Mouse (Mus musculus): ENCODE data around the gene Clpx. TPM values are rescaled to one million over a fixed set of nuclear protein-coding genes. Genes with fewer than 3 reads are reported as not detected.
A peak's percentile ranks its signal among the peaks of the same experiment; 100 is the strongest.
"Not testable (repeated sequence)": the region's sequence is repeated elsewhere in the genome, so short reads cannot be mapped to it uniquely, and the experiment has no call there.

Gene Clpx
- total RNA-seq, 2 experiments from 2014 or later = 61.6 to 63.1 TPM

DNA sequence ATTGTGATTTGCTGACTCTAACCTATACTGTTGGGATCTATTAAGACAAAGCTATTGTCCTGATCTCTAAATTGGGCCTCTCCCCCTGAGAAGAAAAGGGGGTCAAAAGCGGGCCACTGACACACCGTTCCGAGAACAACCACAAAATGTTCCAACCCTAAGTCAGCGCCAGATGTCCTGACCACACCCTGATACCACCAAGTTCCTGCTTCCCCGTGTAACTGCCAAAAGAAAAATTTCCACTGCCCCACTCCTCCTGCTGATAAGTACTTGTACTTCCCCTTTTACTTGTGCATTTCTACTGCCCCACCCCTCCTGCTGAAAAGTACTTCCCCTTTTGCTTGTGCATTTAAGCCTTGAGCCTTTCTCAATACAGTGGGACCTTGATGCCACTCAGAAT lies 5.8 kb upstream of the Clpx start:
- not testable (repeated sequence) for DNase-seq (ENCODE audit: low spot score)

- DNase-seq (ENCODE audit: low spot score) = no peak
Measured at GRCm38 (mm10) chr9:65289988-65290387, 4.1 kb upstream of the Clpx start.

- DNase-seq (ENCODE audit: low spot score) = no peak
Measured at GRCm38 (mm10) chr9:65292421-65292820, 1.6 kb upstream of the Clpx start.

DNA sequence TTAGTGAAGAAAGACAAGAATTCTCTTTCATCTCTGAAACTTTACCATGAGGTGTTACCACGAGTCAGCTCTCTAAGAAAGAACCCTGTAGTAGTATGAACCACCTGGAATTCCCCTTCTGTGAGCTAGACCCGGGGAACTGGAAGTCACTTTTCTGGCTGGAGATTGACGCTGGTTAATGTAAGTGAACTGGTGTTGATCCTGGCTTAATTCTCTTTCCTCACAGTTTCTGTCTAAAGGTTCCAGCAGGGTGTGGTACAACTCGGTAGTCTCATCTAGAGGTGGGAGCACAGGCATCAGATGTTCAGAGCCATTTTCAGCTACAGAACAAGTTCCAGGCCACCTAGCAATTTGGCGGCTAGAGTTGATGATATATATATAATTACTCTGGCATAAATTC lies 941 bp upstream of the Clpx start:
- no peak for DNase-seq (ENCODE audit: low spot score)

DNA sequence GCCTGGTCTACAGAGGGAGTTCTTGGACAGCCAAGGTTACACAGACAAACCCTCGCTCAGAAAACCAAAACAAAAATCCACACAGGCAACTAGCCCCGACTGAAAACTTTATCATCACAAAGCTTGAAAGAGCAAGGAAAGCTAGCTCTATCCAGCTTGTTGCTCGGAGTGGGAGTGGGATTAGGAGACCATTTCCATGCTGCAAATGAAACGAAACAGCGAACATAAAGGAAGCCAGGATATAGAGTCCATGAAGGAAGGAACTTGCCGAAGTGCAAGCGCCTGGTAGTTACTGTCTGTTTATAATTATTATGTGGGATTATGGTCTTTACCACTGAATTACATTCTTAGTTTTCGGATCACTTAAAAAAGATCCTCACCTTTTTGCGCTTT lies 484 bp upstream of the Clpx start:
- no peak for DNase-seq (ENCODE audit: low spot score)

DNA sequence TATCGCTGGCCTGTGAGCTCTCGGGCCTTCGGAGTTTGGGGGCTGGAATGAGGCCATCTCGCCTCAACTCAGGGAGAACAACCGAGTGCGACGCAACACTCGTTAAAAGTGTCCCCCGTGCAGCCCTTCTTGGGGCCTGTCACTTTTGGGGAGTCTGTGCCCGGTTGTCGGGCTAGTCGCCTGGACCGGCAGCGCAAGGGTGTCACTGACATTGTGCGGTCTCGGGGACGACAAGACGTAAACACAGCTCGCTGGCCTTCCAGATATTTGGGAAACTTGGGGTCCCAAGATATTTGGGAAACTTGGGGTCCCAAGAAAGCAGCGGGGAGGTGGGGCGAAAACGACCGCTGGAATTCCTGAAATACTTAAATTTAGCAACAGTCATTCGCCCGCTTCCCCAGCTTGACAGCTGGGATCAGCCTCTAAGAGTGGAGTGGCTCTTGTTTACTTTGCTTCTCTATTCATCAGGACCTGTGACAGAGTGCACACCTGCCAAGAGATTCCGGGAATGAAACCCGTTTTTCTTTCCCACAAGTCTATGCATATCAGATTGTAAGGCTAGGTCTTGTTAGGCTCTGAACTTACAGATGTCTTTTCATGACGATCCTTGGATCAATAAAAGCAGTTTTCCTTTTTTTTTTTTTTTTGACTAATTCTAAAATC lies 787 bp downstream of the Clpx start:
- DNase-seq (ENCODE audit: low spot score) = no peak

DNA sequence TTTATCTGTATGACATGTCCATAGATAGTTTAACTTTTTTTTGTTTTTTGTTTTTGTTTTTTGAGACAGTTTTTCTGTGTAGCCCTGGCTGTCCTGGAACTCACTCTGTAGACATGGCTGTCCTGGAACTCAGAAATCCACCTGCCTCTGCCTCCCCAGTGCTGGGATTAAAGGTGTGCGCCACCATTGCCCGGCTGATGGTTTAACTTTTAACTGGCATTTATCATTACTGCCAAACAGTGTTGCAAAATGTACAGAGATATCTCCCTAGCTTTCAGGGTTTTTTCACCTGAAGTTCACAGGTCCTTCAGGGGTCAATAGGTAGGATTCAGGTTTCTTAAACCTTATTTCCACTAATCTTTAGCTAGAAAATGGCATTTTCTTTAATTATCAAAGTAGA lies 3.0 kb downstream of the Clpx start:
- DNase-seq (ENCODE audit: low spot score) = no peak

DNA sequence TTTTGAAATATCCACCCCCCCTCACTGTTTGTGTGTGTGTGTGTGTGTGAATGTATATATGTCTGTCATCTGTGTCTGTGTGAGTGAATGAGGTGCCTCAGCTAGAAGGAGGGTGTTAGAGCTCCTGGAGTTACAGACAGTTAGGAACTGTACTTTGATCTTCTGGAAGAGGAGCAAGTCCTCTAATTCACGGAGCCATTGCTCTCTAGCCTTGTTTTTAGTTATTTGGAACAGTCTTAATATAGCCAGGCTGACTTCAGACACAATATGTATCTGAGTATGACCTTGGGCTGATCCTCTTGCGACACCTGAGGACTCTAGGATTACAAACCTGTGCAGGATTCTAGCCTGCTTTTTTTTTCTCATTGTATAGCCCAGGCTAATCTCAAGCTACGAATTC lies 4.7 kb downstream of the Clpx start:
- no peak for DNase-seq (ENCODE audit: low spot score)

GRCm38 (mm10) chr9:65299650-65300049 lies 5.6 kb downstream of the Clpx start:
- no peak for DNase-seq (ENCODE audit: low spot score)

GRCm38 (mm10) chr9:65302327-65302983 lies 8.4 kb downstream of the Clpx start:
- DNase-seq (ENCODE audit: low spot score) = no peak

GRCm38 (mm10) chr9:65303586-65303985 lies 9.5 kb downstream of the Clpx start:
- no peak for DNase-seq (ENCODE audit: low spot score)

GRCm38 (mm10) chr9:65304300-65304699 lies 10.2 kb downstream of the Clpx start:
- DNase-seq (ENCODE audit: low spot score) = no peak

GRCm38 (mm10) chr9:65306672-65307071 lies 12.6 kb downstream of the Clpx start:
- DNase-seq (ENCODE audit: low spot score) = peak; percentile 54

- no peak for DNase-seq (ENCODE audit: low spot score)
Measured at GRCm38 (mm10) chr9:65308011-65308410, 14.0 kb downstream of the Clpx start.

DNA sequence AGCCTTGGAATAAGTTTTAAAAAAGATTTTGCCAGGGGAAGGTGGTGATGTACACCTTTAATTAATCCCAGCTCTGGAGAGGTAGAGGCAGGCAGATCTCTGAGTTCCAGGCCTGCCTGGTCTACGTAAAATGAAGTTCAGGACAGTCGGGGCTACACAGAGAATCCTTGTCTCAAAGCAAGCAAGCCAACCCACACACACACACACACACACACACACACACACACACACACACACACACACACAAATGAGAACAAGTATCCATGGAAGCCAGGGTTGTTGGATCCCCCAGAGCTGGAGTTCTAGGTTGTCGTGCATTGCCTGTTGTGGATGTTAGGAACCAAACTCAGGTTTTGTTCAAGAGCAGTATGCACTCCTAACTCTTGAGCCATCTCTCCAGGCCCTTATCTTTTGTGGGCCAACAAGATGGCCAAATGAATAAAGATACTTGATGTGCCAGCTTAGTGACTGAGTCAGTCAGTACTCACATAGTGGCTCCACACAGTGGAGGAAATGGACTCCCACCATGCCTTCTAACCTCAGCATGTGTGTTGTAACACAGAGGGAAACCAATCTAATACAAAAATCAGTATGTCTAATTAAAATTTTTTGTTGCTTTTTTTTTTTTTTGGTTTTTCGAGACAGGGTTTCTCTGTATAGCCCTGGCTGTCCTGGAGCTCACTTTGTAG lies 18.8 kb downstream of the Clpx start:
- DNase-seq (ENCODE audit: low spot score) = no peak

- no peak for DNase-seq (ENCODE audit: low spot score)
Measured at GRCm38 (mm10) chr9:65313846-65314245, 19.8 kb downstream of the Clpx start.

- no peak for DNase-seq (ENCODE audit: low spot score)
Measured at GRCm38 (mm10) chr9:65322255-65322900, 28.3 kb downstream of the Clpx start.

DNA sequence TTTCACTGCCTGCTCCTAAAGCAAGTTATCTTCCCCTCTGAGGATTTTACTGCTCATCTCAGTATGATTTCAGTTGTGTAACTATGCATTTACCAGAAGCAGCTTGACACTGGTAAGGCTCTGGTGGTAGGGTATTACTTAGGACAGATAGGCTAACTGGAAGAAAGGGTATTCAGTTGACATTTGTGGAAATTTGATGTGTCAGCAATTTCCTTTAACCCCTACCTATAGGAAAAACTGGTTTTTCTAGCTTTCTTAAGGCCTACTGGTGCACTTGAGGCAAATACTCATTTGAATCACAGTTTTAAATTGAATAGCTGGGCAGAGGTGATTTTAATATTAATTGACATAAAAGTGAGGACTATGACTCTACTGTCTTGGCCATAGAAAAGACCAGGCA lies 31.9 kb downstream of the Clpx start:
- DNase-seq (ENCODE audit: low spot score) = no peak

- DNase-seq (ENCODE audit: low spot score) = no peak
Measured at GRCm38 (mm10) chr9:65327371-65327770, 33.3 kb downstream of the Clpx start.

DNA sequence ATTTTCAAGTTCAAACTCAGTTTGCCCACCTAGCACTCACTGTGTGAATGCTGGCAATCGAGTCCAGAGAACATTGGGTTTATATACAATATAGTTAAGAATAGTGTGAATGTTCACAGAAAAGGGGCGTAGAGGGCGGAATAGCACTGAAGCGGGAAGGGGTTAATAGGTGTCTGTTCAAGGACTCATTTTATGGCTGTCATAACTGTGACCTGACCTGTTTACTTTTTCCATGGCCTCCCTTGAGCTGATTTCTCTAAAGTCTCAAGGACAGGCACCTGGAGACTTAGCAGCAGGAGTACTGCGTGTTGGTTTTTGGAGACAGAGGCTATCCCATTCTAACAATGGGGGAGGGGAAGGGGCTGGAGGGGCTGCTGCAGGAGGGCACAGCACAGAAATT lies 39.9 kb downstream of the Clpx start:
- DNase-seq (ENCODE audit: low spot score) = no peak

- no peak for DNase-seq (ENCODE audit: low spot score)
Measured at GRCm38 (mm10) chr9:65339146-65339545, 45.1 kb downstream of the Clpx start.

GRCm38 (mm10) chr9:65340414-65340813 lies 46.4 kb downstream of the Clpx start:
- DNase-seq (ENCODE audit: low spot score) = no peak
